Mouse (Mus musculus) kidney, embryonic 16.5 days (tissue): ENCODE data around the gene Samd4b. TPM values are rescaled to one million over a fixed set of nuclear protein-coding genes. Genes with fewer than 3 reads are reported as not detected.

ENCODE experiments used
- ATAC-seq: fragments of 200-750 bp; cut with Nextera tagmentation; 2 replicates; pipeline ENCODE4 v1.8.0; 2017; ENCODE audit warnings: moderate TSS enrichment; ENCODE audit not compliant: low FRiP score, low TSS enrichment
- H3K27ac ChIP-seq: fragments of 300-500 bp; sonication (generic); 2 replicates; pipeline ENCODE4 v1.5.1; 2014; ENCODE audit warnings: low read length
- H3K27me3 ChIP-seq: fragments of 300-500 bp; sonication (generic); 2 replicates; pipeline ENCODE4 v1.6.1; 2014; ENCODE audit warnings: low read length, control low read depth, mixed read lengths; ENCODE audit not compliant: insufficient read depth
- H3K36me3 ChIP-seq: fragments of 300-500 bp; sonication (generic); 2 replicates; pipeline ENCODE4 v1.6.1; 2014; ENCODE audit warnings: low read length, control low read depth, mixed read lengths; ENCODE audit not compliant: insufficient read depth
- H3K4me1 ChIP-seq: fragments of 300-500 bp; sonication (generic); 2 replicates; pipeline ENCODE4 v1.6.1; 2014; ENCODE audit warnings: low read length, control low read depth, mixed read lengths; ENCODE audit not compliant: insufficient read depth
- H3K4me2 ChIP-seq: fragments of 300-500 bp; sonication (generic); replicated peaks from 2 replicates; pipeline ENCODE4 v1.6.1; 2014; ENCODE audit warnings: low read depth, low read length
- H3K4me3 ChIP-seq: fragments of 300-500 bp; sonication (generic); 2 replicates; pipeline ENCODE4 v1.5.1; 2014; ENCODE audit warnings: mild to moderate bottlenecking, low read length
- H3K9ac ChIP-seq: fragments of 300-500 bp; sonication (generic); replicated peaks from 2 replicates; pipeline ENCODE4 v1.6.1; 2014; ENCODE audit warnings: low read length
- H3K9me3 ChIP-seq: fragments of 300-500 bp; sonication (generic); 2 replicates; pipeline ENCODE4 v1.6.1; 2016; ENCODE audit warnings: low read length, control low read depth
- WGBS: fragments of 180-500 bp; shearing (Covaris S2); extraction: QIAGEN DNeasy Blood & Tissue Kit; methylation state at CpG from one replicate; pipeline ENCODE4 v1.1.7; 2014; 5-methylcytosine and 5-hydroxymethylcytosine counted together
- polyA plus RNA-seq: library from polyadenylated mRNA; unstranded; fragments of >200 nt; fragmentation: Nextera tagmentation; extraction: Ambion mirVana; gene quantifications from 2 replicates; pipeline ENCODE4 v1.2.1, GENCODE M21; 2015

The Samd4b gene
- polyA plus RNA-seq, 1 experiment from 2014 or later: 20.7 TPM

- Histone ChIP-seq H3K4me1 (peaks cover 73% of the 10 kb centered on the region), H3K9ac (peak overlapping the region; percentile 20), H3K27me3 (no peaks in the 10 kb centered on the region), H3K27ac (peak overlapping the region; percentile 67), H3K36me3 (no peaks in the 10 kb centered on the region; the same call in 1 of the 2 replicates), H3K4me3 (no peak overlapping the region), H3K4me2 (no peak overlapping the region), H3K9me3 (no peaks in the 10 kb centered on the region)
- ATAC-seq: no peak
- WGBS: 21% methylated on average over 14 of the region's 14 CpGs
Measured at GRCm38 (mm10) chr7:28593206-28594111, 4.5 kb downstream of the Samd4b start.

- no peak overlapping the region for H3K4me3 ChIP-seq
- WGBS: 40% methylated on average over 1 of the region's 1 CpGs
- H3K27ac ChIP-seq: no peak overlapping the region
- no peak overlapping the region for H3K4me2 ChIP-seq
- no peaks in the 10 kb centered on the region for H3K27me3 ChIP-seq
- no peak overlapping the region for H3K9ac ChIP-seq
- ATAC-seq: no peak
- no peaks in the 10 kb centered on the region for H3K9me3 ChIP-seq
- peaks cover 82% of the 10 kb centered on the region for H3K4me1 ChIP-seq
- H3K36me3 ChIP-seq: no peaks in the 10 kb centered on the region; the same call in 1 of the 2 replicates
Measured at GRCm38 (mm10) chr7:28591862-28592261, 6.1 kb downstream of the Samd4b start.

GRCm38 (mm10) chr7:28587644-28588043, 10.3 kb downstream of the Samd4b start:
- H3K9me3 ChIP-seq: no peaks in the 10 kb centered on the region
- H3K27me3 ChIP-seq: no peaks in the 10 kb centered on the region
- peak overlapping the region; percentile 39; the same call in 1 of the 2 replicates for H3K9ac ChIP-seq
- no peak overlapping the region for H3K4me3 ChIP-seq
- peak; percentile 72 for ATAC-seq
- H3K4me2 ChIP-seq: no peak overlapping the region
- H3K36me3 ChIP-seq: no peaks in the 10 kb centered on the region
- H3K27ac ChIP-seq: peak overlapping the region; percentile 79
- H3K4me1 ChIP-seq: peaks cover 79% of the 10 kb centered on the region

- Histone ChIP-seq H3K4me3 (no peak overlapping the region), H3K4me2 (no peak overlapping the region), H3K4me1 (peaks cover 75% of the 10 kb centered on the region), H3K36me3 (no peaks in the 10 kb centered on the region), H3K27ac (peak overlapping the region; percentile 79; the same call in 1 of the 2 replicates), H3K27me3 (no peaks in the 10 kb centered on the region), H3K9me3 (no peaks in the 10 kb centered on the region), H3K9ac (no peak overlapping the region)
- 58% methylated on average over 6 of the region's 6 CpGs for WGBS
- 0 out of 2 replicates have a peak, but pooled peaks have one; percentile 18 for ATAC-seq
Measured at GRCm38 (mm10) chr7:28586663-28587411, 11.1 kb downstream of the Samd4b start.

- H3K9me3 ChIP-seq: no peaks in the 10 kb centered on the region
- WGBS: 69% methylated on average over 6 of the region's 6 CpGs
- no peaks in the 10 kb centered on the region for H3K27me3 ChIP-seq
- H3K9ac ChIP-seq: peak overlapping the region; percentile 14; the same call in 1 of the 2 replicates
- H3K4me2 ChIP-seq: no peak overlapping the region
- peaks cover 6% of the 10 kb centered on the region; the same call in 1 of the 2 replicates for H3K36me3 ChIP-seq
- H3K4me1 ChIP-seq: peaks cover 76% of the 10 kb centered on the region
- H3K4me3 ChIP-seq: no peak overlapping the region
- H3K27ac ChIP-seq: no peak overlapping the region
- no peak for ATAC-seq
Measured at GRCm38 (mm10) chr7:28585001-28585400, 12.9 kb downstream of the Samd4b start.

GRCm38 (mm10) chr7:28584468-28584867, 13.5 kb downstream of the Samd4b start:
- no peak for ATAC-seq
- H3K4me2 ChIP-seq: no peak overlapping the region
- H3K36me3 ChIP-seq: peaks cover 6% of the 10 kb centered on the region; the same call in 1 of the 2 replicates
- no peak overlapping the region for H3K4me3 ChIP-seq
- H3K27me3 ChIP-seq: no peaks in the 10 kb centered on the region
- H3K9me3 ChIP-seq: no peaks in the 10 kb centered on the region
- no peak overlapping the region; the same call in 1 of the 2 replicates for H3K27ac ChIP-seq
- 44% methylated on average over 4 of the region's 4 CpGs for WGBS
- peaks cover 81% of the 10 kb centered on the region for H3K4me1 ChIP-seq
- no peak overlapping the region for H3K9ac ChIP-seq

- no peak overlapping the region for H3K9ac ChIP-seq
- peak overlapping the region; percentile 25; the same call in 1 of the 2 replicates for H3K27ac ChIP-seq
- H3K4me3 ChIP-seq: no peak overlapping the region
- H3K36me3 ChIP-seq: peaks cover 6% of the 10 kb centered on the region; the same call in 1 of the 2 replicates
- H3K27me3 ChIP-seq: no peaks in the 10 kb centered on the region
- WGBS: 64% methylated on average over 8 of the region's 8 CpGs
- no peak for ATAC-seq
- no peak overlapping the region for H3K4me2 ChIP-seq
- H3K9me3 ChIP-seq: no peaks in the 10 kb centered on the region
- peaks cover 81% of the 10 kb centered on the region for H3K4me1 ChIP-seq
Measured at GRCm38 (mm10) chr7:28583570-28584344, 14.2 kb downstream of the Samd4b start.

- Histone ChIP-seq H3K36me3 (peaks cover 6% of the 10 kb centered on the region; the same call in 1 of the 2 replicates), H3K4me1 (peaks cover 82% of the 10 kb centered on the region), H3K9ac (no peak overlapping the region), H3K4me2 (no peak overlapping the region), H3K27ac (no peak overlapping the region; the same call in 1 of the 2 replicates), H3K9me3 (no peaks in the 10 kb centered on the region), H3K4me3 (no peak overlapping the region), H3K27me3 (no peaks in the 10 kb centered on the region)
- ATAC-seq: no peak
- 79% methylated on average over 11 of the region's 11 CpGs for WGBS
Measured at GRCm38 (mm10) chr7:28582841-28583240, 15.1 kb downstream of the Samd4b start.

- 77% methylated on average over 4 of the region's 4 CpGs for WGBS
- Histone ChIP-seq H3K4me3 (no peak overlapping the region), H3K9me3 (no peaks in the 10 kb centered on the region), H3K4me1 (peaks cover 82% of the 10 kb centered on the region), H3K36me3 (peaks cover 6% of the 10 kb centered on the region; the same call in 1 of the 2 replicates), H3K4me2 (no peak overlapping the region), H3K27ac (no peak overlapping the region), H3K9ac (peak overlapping the region; percentile 17; the same call in 1 of the 2 replicates), H3K27me3 (no peaks in the 10 kb centered on the region)
- no peak for ATAC-seq
Measured at GRCm38 (mm10) chr7:28581721-28582120, 16.2 kb downstream of the Samd4b start.
